Mouse (Mus musculus) hindbrain, embryonic 13.5 days (tissue): Measurements from ENCODE around the gene Tnr. TPM values are rescaled to one million over a fixed set of nuclear protein-coding genes. Genes with fewer than 3 reads are reported as not detected.

Experiments used
- ATAC-seq: fragments of 200-750 bp; cut with Nextera tagmentation; 2 replicates; pipeline ENCODE4 v1.8.0; 2017; ENCODE audit warnings: moderate TSS enrichment; ENCODE audit not compliant: low FRiP score
- H3K27ac ChIP-seq: fragments of 300-500 bp; sonication (generic); 2 replicates; pipeline ENCODE4 v1.5.1; 2015; ENCODE audit warnings: inconsistent platforms, mild to moderate bottlenecking, moderate library complexity
- H3K27me3 ChIP-seq: fragments of 300-500 bp; sonication (generic); 2 replicates; pipeline ENCODE4 v1.6.1; 2015; ENCODE audit warnings: mild to moderate bottlenecking, inconsistent platforms
- H3K36me3 ChIP-seq: fragments of 300-500 bp; sonication (generic); 2 replicates; pipeline ENCODE4 v1.6.1; 2015; ENCODE audit warnings: mild to moderate bottlenecking, inconsistent platforms
- H3K4me1 ChIP-seq: fragments of 300-500 bp; sonication (generic); replicated peaks from 2 replicates; pipeline ENCODE4 v1.6.1; 2015; ENCODE audit warnings: inconsistent platforms
- H3K4me2 ChIP-seq: fragments of 300-500 bp; sonication (generic); 2 replicates; pipeline ENCODE4 v1.6.1; 2015; ENCODE audit warnings: inconsistent platforms, mild to moderate bottlenecking, moderate library complexity
- H3K4me3 ChIP-seq: fragments of 300-500 bp; sonication (generic); 2 replicates; pipeline ENCODE4 v1.5.1; 2015; ENCODE audit warnings: mild to moderate bottlenecking, inconsistent platforms
- H3K9ac ChIP-seq: fragments of 300-500 bp; sonication (generic); 2 replicates; pipeline ENCODE4 v1.6.1; 2015; ENCODE audit warnings: mild to moderate bottlenecking, inconsistent platforms
- H3K9me3 ChIP-seq: fragments of 300-500 bp; sonication (generic); 2 replicates; pipeline ENCODE4 v1.6.1; 2016; ENCODE audit warnings: inconsistent platforms
- WGBS: fragments of 180-500 bp; shearing (Covaris S2); methylation state at CpG from one replicate; pipeline ENCODE4 v1.1.7; 2015; 5-methylcytosine and 5-hydroxymethylcytosine counted together
- polyA plus RNA-seq: library from polyadenylated mRNA; unstranded; fragments of >200 nt; fragmentation: Nextera tagmentation; extraction: Ambion mirVana; gene quantifications from 2 replicates; pipeline ENCODE4 v1.2.1, GENCODE M21; 2015

The Tnr gene
- polyA plus RNA-seq, 1 experiment from 2014 or later = 3.0 TPM

DNA sequence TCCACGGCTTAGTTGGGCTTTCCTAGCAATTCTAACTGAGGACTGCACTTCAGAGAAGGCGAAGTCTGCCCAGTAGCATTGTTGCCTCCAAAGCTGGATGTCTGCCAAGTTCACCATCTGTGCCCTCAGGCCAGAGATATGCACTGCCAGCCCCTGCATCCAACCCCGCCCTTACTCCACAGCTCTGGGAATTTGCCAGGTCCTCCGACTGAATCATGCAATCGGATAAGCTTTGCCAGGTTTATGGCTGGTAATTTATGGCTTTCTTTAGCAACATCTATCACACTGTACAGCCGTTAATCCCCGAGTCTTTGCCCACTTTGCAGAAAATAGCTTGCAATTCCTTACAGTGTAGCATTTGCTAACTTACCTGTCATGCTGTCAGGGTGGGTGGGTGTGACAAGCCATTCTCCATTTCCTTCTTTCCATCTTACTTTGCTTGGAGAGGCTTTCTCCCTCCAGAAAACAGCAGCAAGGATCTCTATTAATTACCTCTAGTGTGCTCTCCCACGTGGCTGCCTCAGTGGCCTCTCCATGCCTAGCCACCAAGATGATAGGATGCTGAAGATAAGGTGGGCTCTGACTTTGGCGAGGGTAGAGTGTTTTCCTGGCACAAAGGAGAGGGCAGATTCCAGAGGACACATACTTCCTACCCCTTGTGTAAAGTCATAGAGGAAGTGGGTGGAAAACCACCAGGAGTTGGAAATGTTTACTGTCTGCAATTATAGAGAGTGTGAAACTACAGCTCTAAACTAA, 163.1 kb downstream of the Tnr start:
- Histone ChIP-seq H3K9ac (no peak overlapping the region; the same call in 1 of the 2 replicates), H3K4me3 (no peak overlapping the region), H3K4me1 (peaks cover 48% of the 10 kb centered on the region), H3K27me3 (no peaks in the 10 kb centered on the region), H3K27ac (peak overlapping the region; percentile 42), H3K4me2 (no peak overlapping the region), H3K36me3 (no peaks in the 10 kb centered on the region), H3K9me3 (no peaks in the 10 kb centered on the region)
- peak; percentile 77 for ATAC-seq
- 43% methylated on average over 9 of the region's 9 CpGs for WGBS

GRCm38 (mm10) chr1:159696717-159697116, 173.1 kb downstream of the Tnr start:
- Histone ChIP-seq H3K9ac (no peak overlapping the region), H3K27me3 (no peaks in the 10 kb centered on the region), H3K9me3 (no peaks in the 10 kb centered on the region), H3K4me2 (no peak overlapping the region), H3K36me3 (no peaks in the 10 kb centered on the region), H3K27ac (no peak overlapping the region), H3K4me3 (no peak overlapping the region), H3K4me1 (no peaks in the 10 kb centered on the region)
- WGBS = 51% methylated on average over 4 of the region's 4 CpGs
- no peak for ATAC-seq

GRCm38 (mm10) chr1:159702038-159702437, 178.5 kb downstream of the Tnr start:
- H3K4me1 ChIP-seq = 0 out of 2 replicates have a peak, but pooled peaks cover 2% of the 10 kb centered on the region
- H3K9ac ChIP-seq = no peak overlapping the region
- no peak overlapping the region for H3K4me2 ChIP-seq
- WGBS = 85% methylated on average over 8 of the region's 9 CpGs
- no peaks in the 10 kb centered on the region for H3K36me3 ChIP-seq
- H3K9me3 ChIP-seq = no peaks in the 10 kb centered on the region
- H3K4me3 ChIP-seq = no peak overlapping the region
- no peak for ATAC-seq
- H3K27me3 ChIP-seq = no peaks in the 10 kb centered on the region
- no peak overlapping the region for H3K27ac ChIP-seq

DNA sequence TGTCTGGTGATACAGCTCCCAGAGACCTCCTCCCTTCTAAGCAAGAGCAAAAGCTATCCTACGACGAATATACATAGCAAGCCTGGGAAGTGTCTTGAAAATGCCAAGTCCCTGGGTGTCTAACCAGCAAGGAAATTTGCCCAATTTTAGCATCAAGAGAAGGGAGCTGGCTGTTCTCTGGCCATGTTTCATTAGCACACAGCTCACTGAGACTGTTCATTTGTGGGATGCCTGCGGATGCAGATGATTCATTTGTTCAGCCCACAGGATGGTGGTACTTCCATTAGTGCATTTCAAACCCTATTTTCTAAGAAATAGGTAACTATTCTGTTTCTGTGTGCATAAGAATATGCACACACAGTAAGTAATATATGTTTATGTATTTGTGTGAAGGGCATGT, 181.4 kb downstream of the Tnr start:
- no peak overlapping the region for H3K9ac ChIP-seq
- H3K4me1 ChIP-seq = 0 out of 2 replicates have a peak, but pooled peaks cover 2% of the 10 kb centered on the region
- 81% methylated on average over 3 of the region's 3 CpGs for WGBS
- H3K4me2 ChIP-seq = no peak overlapping the region
- H3K27ac ChIP-seq = no peak overlapping the region
- no peaks in the 10 kb centered on the region for H3K36me3 ChIP-seq
- no peaks in the 10 kb centered on the region for H3K27me3 ChIP-seq
- H3K4me3 ChIP-seq = no peak overlapping the region
- no peak for ATAC-seq
- H3K9me3 ChIP-seq = no peaks in the 10 kb centered on the region

GRCm38 (mm10) chr1:159716301-159716700, 192.7 kb downstream of the Tnr start:
- Histone ChIP-seq H3K4me2 (no peak overlapping the region), H3K4me1 (no peaks in the 10 kb centered on the region), H3K4me3 (no peak overlapping the region), H3K36me3 (no peaks in the 10 kb centered on the region), H3K27me3 (no peaks in the 10 kb centered on the region), H3K9ac (no peak overlapping the region), H3K27ac (no peak overlapping the region), H3K9me3 (no peaks in the 10 kb centered on the region)
- no peak for ATAC-seq
- WGBS = 83% methylated on average over 1 of the region's 1 CpGs

DNA sequence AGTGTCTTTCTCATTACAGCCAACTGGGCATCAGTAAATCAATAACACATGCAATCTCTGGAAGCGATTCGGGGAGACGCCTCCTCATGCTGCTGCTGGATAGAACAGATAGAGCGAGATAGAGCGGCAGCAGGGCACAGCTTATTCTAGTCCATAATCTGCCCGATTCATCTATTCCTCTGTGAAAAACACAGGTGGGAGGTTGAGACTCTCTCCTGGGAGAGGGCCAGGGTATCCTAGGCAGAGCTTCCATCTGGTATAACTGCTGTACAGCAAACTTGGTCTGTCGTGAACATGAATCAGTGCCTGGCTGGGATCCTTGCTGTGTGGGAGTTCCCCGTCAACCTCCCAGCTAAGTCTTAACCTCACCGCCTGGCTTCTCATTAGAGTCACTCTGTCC, 193.4 kb downstream of the Tnr start:
- Histone ChIP-seq H3K4me1 (no peaks in the 10 kb centered on the region), H3K36me3 (no peaks in the 10 kb centered on the region), H3K4me3 (no peak overlapping the region), H3K4me2 (no peak overlapping the region), H3K9me3 (no peaks in the 10 kb centered on the region), H3K27ac (no peak overlapping the region), H3K9ac (no peak overlapping the region), H3K27me3 (no peaks in the 10 kb centered on the region)
- ATAC-seq = no peak
- WGBS = 85% methylated on average over 9 of the region's 9 CpGs

DNA sequence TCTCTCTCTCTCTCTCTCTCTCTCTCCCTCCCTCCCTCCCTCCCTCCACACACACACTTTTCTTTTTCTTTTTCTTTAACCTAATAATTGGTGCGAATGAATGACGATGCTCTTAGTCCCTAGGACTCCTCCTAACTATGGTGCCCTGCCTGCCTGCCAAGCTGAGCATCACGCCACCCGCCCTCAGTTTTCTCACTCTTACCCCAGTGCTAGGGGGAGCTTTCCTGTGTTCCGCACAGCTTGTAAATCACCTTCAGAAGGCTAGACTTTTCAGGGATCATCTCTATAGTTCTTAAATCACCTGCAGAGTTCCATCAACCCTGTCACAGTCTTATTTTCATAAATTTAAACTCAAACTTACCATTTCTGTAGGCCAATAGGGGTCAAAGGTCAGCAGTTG, 200.2 kb downstream of the Tnr start:
- H3K27me3 ChIP-seq = no peaks in the 10 kb centered on the region

GRCm38 (mm10) chr1:159729270-159729669, 205.7 kb downstream of the Tnr start:
- Histone ChIP-seq H3K9ac (no peak overlapping the region), H3K4me1 (no peaks in the 10 kb centered on the region), H3K4me3 (no peak overlapping the region), H3K27ac (no peak overlapping the region), H3K36me3 (no peaks in the 10 kb centered on the region), H3K4me2 (no peak overlapping the region), H3K27me3 (no peaks in the 10 kb centered on the region), H3K9me3 (no peaks in the 10 kb centered on the region)
- ATAC-seq = no peak
- WGBS = 86% methylated on average over 6 of the region's 6 CpGs

More for the DNA sequence above, 200.2 kb downstream of the Tnr start:
- Histone ChIP-seq H3K9me3 (no peaks in the 10 kb centered on the region), H3K4me2 (no peak overlapping the region), H3K27ac (no peak overlapping the region), H3K4me3 (no peak overlapping the region), H3K4me1 (no peaks in the 10 kb centered on the region), H3K9ac (no peak overlapping the region), H3K36me3 (no peaks in the 10 kb centered on the region)
- ATAC-seq = no peak
- WGBS = 87% methylated on average over 5 of the region's 5 CpGs

DNA sequence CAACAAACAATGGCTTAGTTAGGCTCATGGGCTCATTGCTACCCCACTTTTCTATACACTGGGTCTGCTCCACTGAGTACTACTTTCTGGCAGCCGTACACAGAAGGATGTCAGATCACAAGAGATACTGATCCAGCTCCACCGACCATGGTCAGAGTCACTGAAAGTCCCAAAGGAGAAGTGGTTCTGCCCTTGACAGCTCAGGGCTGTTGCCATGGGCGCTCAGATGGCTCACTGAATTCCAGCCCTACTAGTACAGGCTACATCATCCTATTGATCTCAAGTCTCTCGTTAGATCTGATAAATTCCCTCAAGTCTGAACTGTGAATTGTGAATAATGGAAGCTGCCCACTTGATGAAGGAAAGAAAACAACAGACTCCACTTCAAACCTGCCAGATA, 207.3 kb downstream of the Tnr start:
- H3K4me1 ChIP-seq = no peaks in the 10 kb centered on the region
- 59% methylated on average over 4 of the region's 4 CpGs for WGBS
- no peak for ATAC-seq

GRCm38 (mm10) chr1:159735099-159735498, 211.5 kb downstream of the Tnr start:
- 93% methylated on average over 3 of the region's 3 CpGs for WGBS
- Histone ChIP-seq H3K27me3 (no peaks in the 10 kb centered on the region), H3K4me2 (no peak overlapping the region), H3K36me3 (no peaks in the 10 kb centered on the region), H3K27ac (no peak overlapping the region), H3K4me3 (no peak overlapping the region), H3K9me3 (no peaks in the 10 kb centered on the region), H3K9ac (no peak overlapping the region), H3K4me1 (no peaks in the 10 kb centered on the region)
- no peak for ATAC-seq

More for the DNA sequence above, 207.3 kb downstream of the Tnr start:
- Histone ChIP-seq H3K4me3 (no peak overlapping the region), H3K27ac (no peak overlapping the region), H3K27me3 (no peaks in the 10 kb centered on the region), H3K4me2 (no peak overlapping the region), H3K9me3 (no peaks in the 10 kb centered on the region), H3K36me3 (no peaks in the 10 kb centered on the region), H3K9ac (no peak overlapping the region)

- 72% methylated on average over 3 of the region's 3 CpGs for WGBS
- peaks cover 13% of the 10 kb centered on the region for H3K4me1 ChIP-seq
- H3K4me2 ChIP-seq = no peak overlapping the region
- H3K4me3 ChIP-seq = no peak overlapping the region
- no peak overlapping the region for H3K27ac ChIP-seq
- no peaks in the 10 kb centered on the region for H3K36me3 ChIP-seq
- no peaks in the 10 kb centered on the region for H3K9me3 ChIP-seq
- no peaks in the 10 kb centered on the region for H3K27me3 ChIP-seq
- no peak for ATAC-seq
- no peak overlapping the region for H3K9ac ChIP-seq
Observed at GRCm38 (mm10) chr1:159739478-159739877, 215.9 kb downstream of the Tnr start.

- 64% methylated on average over 3 of the region's 3 CpGs for WGBS
- H3K4me1 ChIP-seq = peaks cover 13% of the 10 kb centered on the region
- H3K36me3 ChIP-seq = no peaks in the 10 kb centered on the region
- no peaks in the 10 kb centered on the region for H3K27me3 ChIP-seq
- H3K9ac ChIP-seq = no peak overlapping the region
- H3K4me3 ChIP-seq = no peak overlapping the region
- H3K9me3 ChIP-seq = no peaks in the 10 kb centered on the region
- no peak overlapping the region for H3K27ac ChIP-seq
- no peak overlapping the region for H3K4me2 ChIP-seq
- no peak for ATAC-seq
Observed at GRCm38 (mm10) chr1:159741237-159742002, 217.9 kb downstream of the Tnr start.

GRCm38 (mm10) chr1:159742003-159742274, 218.4 kb downstream of the Tnr start:
- no peaks in the 10 kb centered on the region for H3K36me3 ChIP-seq
- no peak overlapping the region for H3K4me2 ChIP-seq
- H3K4me1 ChIP-seq = peaks cover 13% of the 10 kb centered on the region
- no peak overlapping the region for H3K4me3 ChIP-seq
- 0 out of 2 replicates have a peak, but pooled peaks have one; percentile 7 for ATAC-seq
- H3K9me3 ChIP-seq = no peaks in the 10 kb centered on the region
- H3K27ac ChIP-seq = no peak overlapping the region
- H3K27me3 ChIP-seq = no peaks in the 10 kb centered on the region
- H3K9ac ChIP-seq = no peak overlapping the region
- WGBS = 57% methylated on average over 3 of the region's 3 CpGs
